Mouse (Mus musculus): ENCODE data around the gene Cd177.

DNA sequence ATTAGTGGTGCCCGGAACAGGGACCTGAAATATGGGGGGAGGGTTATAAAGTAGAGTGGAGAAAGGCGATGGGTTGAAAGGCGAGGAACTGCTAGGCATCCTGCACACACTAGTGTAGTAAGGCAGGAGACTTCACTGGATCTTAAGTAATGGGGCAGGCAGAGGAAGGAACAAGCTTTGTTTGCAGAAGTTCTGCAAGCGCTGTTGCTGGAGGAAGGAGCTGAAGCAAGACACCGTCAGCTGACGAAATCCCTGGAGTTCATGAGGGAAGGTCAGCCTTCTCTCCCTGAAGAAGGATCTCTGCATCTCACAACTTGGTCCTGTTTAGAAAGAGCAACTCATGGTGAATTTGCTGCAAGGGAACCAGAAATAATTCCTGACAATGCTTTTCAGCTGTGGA lies 45.1 kb downstream of the Cd177 start:
- TF ChIP-seq CTCF (IDR thresholded peaks at IDR 0.05; ENCODE audit: control insufficient read depth, insufficient read depth, insufficient read length) (no peak), MAX (IDR thresholded peaks at IDR 0.05) (no peak), MYOD1 (IDR thresholded peaks at IDR 0.05; ENCODE audit: control insufficient read depth, insufficient read length, low read depth) (no peak), USF1 (IDR thresholded peaks at IDR 0.05; ENCODE audit: low read depth) (no peak), MYOG (IDR thresholded peaks at IDR 0.05; ENCODE audit: control insufficient read depth, extremely low read depth, insufficient read length) (no peak), CEBPB (IDR thresholded peaks at IDR 0.05; ENCODE audit: low read depth) (no peak), FOSL1 (IDR thresholded peaks at IDR 0.05; ENCODE audit: insufficient read depth, low read length, poor library complexity, severe bottlenecking) (no peak)

Measured in C2C12 (cell line).